ENCODE assay signal across 1 mouse cellular context in genomic region chr13:114344220-114344973, GRCm38 (mm10).
TF ChIP-seq lines count a peak whose summit lies in the region.

No protein-coding gene starts in this region.

TF ChIP-seq in MEL, 35 proteins besides CTCF, POLR2A, EP300 and RAD21 (continued from another document):
- TF ChIP-seq TAL1 (IDR thresholded peaks at IDR 0.05; ENCODE audit: low read length) (peak; percentile 27; the same call in 1 of the 2 replicates), SMC3 (IDR thresholded peaks at IDR 0.05; ENCODE audit: low read depth, low read length) (no peak), UBTF (IDR thresholded peaks at IDR 0.05; ENCODE audit: borderline replicate concordance, insufficient read depth, low read depth, low read length) (no peak), MAZ (IDR thresholded peaks at IDR 0.05; ENCODE audit: low read depth, low read length) (no peak), MYC (IDR thresholded peaks at IDR 0.05; ENCODE audit: low read depth, low read length) (no peak), MYB (IDR thresholded peaks at IDR 0.05; ENCODE audit: low read depth, low read length) (no peak), ETS1 (IDR thresholded peaks at IDR 0.05; ENCODE audit: low read depth, low read length) (peak; percentile 26; the same call in 1 of the 2 replicates), GABPA (IDR thresholded peaks at IDR 0.05; ENCODE audit: low read depth, low read length) (no peak), USF2 (IDR thresholded peaks at IDR 0.05; ENCODE audit: borderline replicate concordance in 1 of 2, insufficient read depth in 1 of 2, low read depth in 1 of 2, low read length in 2 of 2) (no peak), NELFE (IDR thresholded peaks at IDR 0.05; ENCODE audit: low read depth, low read length) (no peak), SIN3A (IDR thresholded peaks at IDR 0.05; ENCODE audit: low read length) (no peak), BHLHE40 (IDR thresholded peaks at IDR 0.05; ENCODE audit: borderline replicate concordance, low read depth, low read length) (peak; percentile 54; the same call in 1 of the 2 replicates), RCOR1 (IDR thresholded peaks at IDR 0.05; ENCODE audit: low read depth, low read length) (no peak), CHD2 (IDR thresholded peaks at IDR 0.05; ENCODE audit: low read length) (no peak), ZMIZ1 (IDR thresholded peaks at IDR 0.05; ENCODE audit: low read depth, low read length) (no peak), MXI1 (IDR thresholded peaks at IDR 0.05; ENCODE audit: low read depth, low read length) (peak; percentile 38; the same call in 1 of the 2 replicates), GATA1 (IDR thresholded peaks at IDR 0.05; ENCODE audit: low read depth, low read length) (peak; percentile 48; the same call in 1 of the 2 replicates)
